Mouse (Mus musculus) hindbrain, embryonic 15.5 days (tissue): ENCODE measurements around the gene Ubqln4. TPM values are rescaled to one million over a fixed set of nuclear protein-coding genes. Genes with fewer than 3 reads are reported as not detected.

Experiments used
- ATAC-seq: fragments of 200-750 bp; cut with Nextera tagmentation; 2 replicates; pipeline ENCODE4 v1.8.0; 2017; ENCODE audit warnings: low read depth, moderate number of reproducible peaks, moderate TSS enrichment; ENCODE audit not compliant: low FRiP score
- H3K27ac ChIP-seq: fragments of 300-500 bp; sonication (generic); replicated peaks from 2 replicates; pipeline ENCODE4 v1.5.1; 2015; ENCODE audit warnings: mild to moderate bottlenecking, inconsistent platforms
- H3K27me3 ChIP-seq: fragments of 300-500 bp; sonication (generic); 2 replicates; pipeline ENCODE4 v1.6.1; 2015; ENCODE audit warnings: control low read depth, inconsistent platforms
- H3K36me3 ChIP-seq: fragments of 300-500 bp; sonication (generic); 2 replicates; pipeline ENCODE4 v1.6.1; 2015; ENCODE audit warnings: control low read depth, inconsistent platforms
- H3K4me1 ChIP-seq: fragments of 300-500 bp; sonication (generic); replicated peaks from 2 replicates; pipeline ENCODE4 v1.6.1; 2015; ENCODE audit warnings: control low read depth, inconsistent platforms
- H3K4me2 ChIP-seq: fragments of 300-500 bp; sonication (generic); 2 replicates; pipeline ENCODE4 v1.6.1; 2015; ENCODE audit warnings: moderate library complexity, mild to moderate bottlenecking, inconsistent platforms
- H3K4me3 ChIP-seq: fragments of 300-500 bp; sonication (generic); 2 replicates; pipeline ENCODE4 v1.5.1; 2015; ENCODE audit warnings: mild to moderate bottlenecking, inconsistent platforms
- H3K9ac ChIP-seq: fragments of 300-500 bp; sonication (generic); 2 replicates; pipeline ENCODE4 v1.6.1; 2015; ENCODE audit warnings: inconsistent platforms
- H3K9me3 ChIP-seq: fragments of 300-500 bp; sonication (generic); 2 replicates; pipeline ENCODE4 v1.6.1; 2016; ENCODE audit warnings: control low read depth, inconsistent platforms
- WGBS: fragments of 180-500 bp; shearing (Covaris S2); methylation state at CpG from one replicate; pipeline ENCODE4 v1.1.7; 2015; 5-methylcytosine and 5-hydroxymethylcytosine counted together
- polyA plus RNA-seq: library from polyadenylated mRNA; unstranded; fragments of >200 nt; fragmentation: Nextera tagmentation; extraction: Ambion mirVana; gene quantifications from 2 replicates; pipeline ENCODE4 v1.2.1, GENCODE M21; 2015

The Ubqln4 gene
- polyA plus RNA-seq, 1 experiment from 2014 or later, result 47.7 TPM

DNA sequence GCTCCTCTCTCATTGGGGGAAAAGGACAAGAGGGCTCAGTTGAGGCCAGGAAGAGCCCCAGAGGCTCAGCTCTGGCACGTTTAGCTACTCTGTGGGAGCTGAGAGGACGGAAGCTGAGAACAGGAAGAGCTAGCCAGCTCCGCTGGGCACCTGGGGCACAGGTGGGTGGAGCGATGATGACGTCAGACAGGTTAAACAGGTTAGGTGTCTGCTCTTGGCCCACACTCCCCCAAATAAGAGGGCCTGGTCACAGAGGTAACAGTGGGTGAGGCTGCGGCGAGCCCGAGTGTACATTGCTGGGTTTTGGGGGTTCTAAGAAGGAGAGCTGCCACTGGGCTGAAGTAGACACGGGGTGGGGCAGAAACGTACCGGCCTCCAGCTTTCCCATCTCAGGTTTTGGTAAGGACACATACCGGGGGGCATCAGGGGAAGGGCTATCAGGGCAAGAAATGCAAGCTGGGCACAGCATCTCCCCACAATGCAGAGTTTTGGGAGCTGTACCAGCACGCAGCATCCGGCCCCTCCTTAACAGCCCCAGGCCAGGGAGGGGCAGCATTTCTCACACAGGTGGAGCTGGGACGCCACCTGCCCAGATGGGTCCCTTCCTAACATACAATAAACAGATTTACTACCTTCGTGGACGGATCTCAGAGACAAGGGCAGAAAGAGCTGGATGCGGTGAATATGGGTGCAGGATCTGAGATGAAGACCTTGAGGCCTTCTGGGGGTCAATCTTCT, 5.2 kb upstream of the Ubqln4 start, which contains the start of gene Rab25:
Gene Rab25 (minus strand): TSS at position 121 of the 738 bp plus-strand sequence.
- H3K9ac ChIP-seq, result no peak within 1 kb of the TSS
- H3K27ac ChIP-seq, result no peak within 1 kb of the TSS
- H3K4me1 ChIP-seq, result peaks cover 14% of the 10 kb centered on the region
- H3K4me2 ChIP-seq, result no peak within 1 kb of the TSS
- H3K4me3 ChIP-seq, result no peak within 1 kb of the TSS
- no peak for ATAC-seq
- no peaks in the 10 kb centered on the region for H3K36me3 ChIP-seq
- H3K27me3 ChIP-seq, result no peaks in the 10 kb centered on the region
- 54% methylated on average over 18 of the region's 18 CpGs for WGBS
- H3K9me3 ChIP-seq, result no peaks in the 10 kb centered on the region

DNA sequence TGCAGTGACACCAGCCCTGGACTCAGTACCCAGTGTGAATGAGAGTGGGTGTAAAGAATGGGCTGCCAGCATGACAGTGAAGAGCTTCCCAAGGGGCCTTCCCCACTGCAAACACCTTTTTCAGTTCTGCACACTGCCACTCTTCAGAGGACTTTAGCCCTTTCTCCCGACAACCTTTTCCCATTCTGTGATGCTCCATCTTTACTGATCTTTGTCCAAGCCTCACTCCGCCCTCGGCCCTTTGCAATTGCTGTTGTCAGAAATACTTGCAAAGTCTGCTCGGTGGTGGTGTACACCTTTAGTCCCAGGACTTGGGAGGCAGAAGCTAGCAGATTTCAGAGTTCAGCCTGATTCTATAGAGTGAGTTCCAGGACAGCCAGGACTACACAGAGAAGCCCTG, 2.0 kb upstream of the Ubqln4 start:
- 87% methylated on average over 4 of the region's 4 CpGs for WGBS
- peak overlapping the region; percentile 91; the same call in 1 of the 2 replicates for H3K4me3 ChIP-seq
- no peaks in the 10 kb centered on the region for H3K9me3 ChIP-seq
- no peak overlapping the region for H3K27ac ChIP-seq
- ATAC-seq, result no peak
- peak overlapping the region; percentile 80 for H3K4me2 ChIP-seq
- peaks cover 10% of the 10 kb centered on the region for H3K36me3 ChIP-seq
- H3K4me1 ChIP-seq, result peaks cover 29% of the 10 kb centered on the region
- no peaks in the 10 kb centered on the region for H3K27me3 ChIP-seq
- H3K9ac ChIP-seq, result no peak overlapping the region

DNA sequence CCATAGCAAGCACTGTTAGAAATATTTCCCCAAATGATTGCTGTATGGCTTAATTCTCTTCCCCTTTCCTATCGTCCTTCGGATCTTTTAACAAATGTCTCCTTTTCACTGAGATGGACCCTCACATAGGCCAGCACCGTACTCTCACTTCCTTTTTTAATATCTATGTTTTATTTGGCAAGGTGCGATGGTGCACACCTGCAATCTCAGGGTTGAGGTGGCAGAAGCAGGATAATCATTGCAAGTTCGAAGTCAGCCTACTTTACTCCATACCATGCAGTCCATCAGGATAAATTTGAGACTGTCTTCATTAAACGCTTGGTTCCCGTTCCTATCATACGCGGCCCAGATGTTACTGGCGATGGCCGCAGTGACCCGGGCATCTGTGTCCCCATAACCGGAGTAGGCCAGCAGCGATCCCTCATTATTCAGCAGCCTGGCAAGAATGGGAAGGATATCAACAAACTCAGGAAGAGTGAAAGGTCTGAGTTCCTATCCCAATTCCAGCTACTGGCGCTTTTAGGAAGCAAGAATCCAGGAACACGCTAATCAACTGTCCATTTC, 1.4 kb upstream of the Ubqln4 start:
- Histone ChIP-seq H3K4me2 (peak overlapping the region; percentile 80), H3K9me3 (no peaks in the 10 kb centered on the region), H3K4me3 (peak overlapping the region; percentile 91), H3K27me3 (no peaks in the 10 kb centered on the region), H3K36me3 (peaks cover 16% of the 10 kb centered on the region), H3K27ac (peak overlapping the region; percentile 88), H3K4me1 (peaks cover 29% of the 10 kb centered on the region), H3K9ac (peak overlapping the region; percentile 79)
- WGBS, result 28% methylated on average over 16 of the region's 16 CpGs
- no peak for ATAC-seq

DNA sequence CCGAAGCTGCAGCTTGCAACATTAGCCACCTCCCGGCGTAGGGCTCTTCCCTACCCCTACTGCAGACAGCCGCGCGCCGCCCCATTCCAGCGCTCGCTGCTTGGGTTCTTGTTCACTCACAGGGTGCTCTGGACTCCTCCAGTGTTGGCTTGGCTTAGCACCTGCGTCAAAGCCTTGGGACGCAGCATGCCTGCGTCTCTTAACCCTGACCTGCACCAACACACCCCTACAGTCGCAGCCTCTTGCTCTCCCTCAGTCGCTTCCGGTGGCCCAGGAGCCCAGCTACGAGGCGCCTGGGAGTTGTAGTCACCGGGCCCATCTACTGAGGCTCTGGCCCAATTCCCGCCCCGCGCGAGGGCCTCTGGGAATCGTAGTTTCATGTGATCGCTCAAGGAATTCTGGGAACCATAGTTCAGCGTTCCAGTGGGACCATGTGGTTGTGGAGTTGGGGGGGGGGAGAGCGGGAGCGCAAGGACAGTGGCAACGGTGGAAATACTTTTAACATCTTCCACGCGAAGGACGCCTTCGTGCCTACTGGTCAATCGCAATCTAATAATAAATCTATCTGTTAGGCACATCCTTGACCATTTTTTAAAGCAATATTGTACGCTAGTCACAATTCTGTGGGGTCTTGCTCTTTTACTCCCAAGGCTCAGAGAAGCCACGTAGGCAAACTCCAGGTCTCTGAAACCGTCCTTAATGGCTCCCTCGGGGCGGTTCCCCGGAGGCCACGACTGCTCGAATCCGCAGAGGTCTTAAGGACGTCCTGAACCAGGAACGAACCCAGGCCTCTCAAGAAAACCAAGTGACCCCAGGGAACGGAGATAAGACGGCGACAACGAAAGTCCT, 658 bp upstream of the Ubqln4 start, which contains the start of gene Lamtor2:
Gene Lamtor2 (minus strand): TSS at position 399 of the 849 bp plus-strand sequence.
- Histone ChIP-seq H3K4me3 (peak within 1 kb of the TSS; percentile 91), H3K36me3 (peaks cover 23% of the 10 kb centered on the region), H3K27ac (peak within 1 kb of the TSS; percentile 88), H3K4me1 (peaks cover 29% of the 10 kb centered on the region), H3K4me2 (peak within 1 kb of the TSS; percentile 80), H3K9me3 (no peaks in the 10 kb centered on the region), H3K9ac (peak within 1 kb of the TSS; percentile 79), H3K27me3 (no peaks in the 10 kb centered on the region)
- ATAC-seq, result peak; percentile 91
- WGBS, result under 1% methylated on average over 48 of the region's 48 CpGs

DNA sequence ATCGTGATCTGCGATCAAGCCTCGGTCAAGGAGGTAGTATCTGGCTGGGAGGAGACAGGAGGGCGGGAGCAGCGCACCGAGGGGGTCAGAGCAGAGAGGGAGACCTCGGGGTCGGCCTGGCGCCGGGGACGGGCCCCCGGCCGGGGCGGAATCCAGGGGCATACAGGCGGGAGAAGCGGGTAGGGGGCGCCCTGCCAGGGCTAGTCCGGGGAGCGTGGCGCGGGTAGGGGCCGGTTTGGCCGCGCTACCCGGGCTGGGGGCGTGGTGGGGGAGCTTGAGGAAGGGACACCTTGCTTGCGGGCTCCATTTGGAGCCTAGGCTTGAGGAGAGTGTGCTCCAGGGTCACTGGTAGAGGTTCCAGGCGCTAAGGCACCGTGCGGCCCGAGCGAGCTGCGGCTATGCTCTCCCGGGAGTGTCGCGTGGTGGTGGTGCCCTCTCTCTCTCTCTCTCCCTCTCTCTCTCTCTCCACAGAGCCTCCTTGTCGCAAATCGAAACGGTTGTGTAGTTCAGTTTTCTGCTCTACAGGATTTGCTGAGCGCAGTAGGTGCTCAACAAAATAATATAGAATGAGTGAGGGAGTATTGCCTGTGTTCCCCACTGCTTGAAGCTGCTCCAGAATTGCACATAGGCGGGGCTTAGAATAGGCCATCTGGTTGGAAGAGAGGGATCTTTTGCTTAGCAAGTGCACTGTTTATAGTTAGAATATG, 475 bp downstream of the Ubqln4 start:
- Histone ChIP-seq H3K9me3 (no peaks in the 10 kb centered on the region), H3K4me2 (peak overlapping the region; percentile 80), H3K27me3 (no peaks in the 10 kb centered on the region), H3K36me3 (peaks cover 30% of the 10 kb centered on the region), H3K4me1 (peaks cover 29% of the 10 kb centered on the region), H3K27ac (peak overlapping the region; percentile 88), H3K4me3 (peak overlapping the region; percentile 91), H3K9ac (peak overlapping the region; percentile 79)
- peak; percentile 49 for ATAC-seq
- under 1% methylated on average over 40 of the region's 41 CpGs for WGBS

DNA sequence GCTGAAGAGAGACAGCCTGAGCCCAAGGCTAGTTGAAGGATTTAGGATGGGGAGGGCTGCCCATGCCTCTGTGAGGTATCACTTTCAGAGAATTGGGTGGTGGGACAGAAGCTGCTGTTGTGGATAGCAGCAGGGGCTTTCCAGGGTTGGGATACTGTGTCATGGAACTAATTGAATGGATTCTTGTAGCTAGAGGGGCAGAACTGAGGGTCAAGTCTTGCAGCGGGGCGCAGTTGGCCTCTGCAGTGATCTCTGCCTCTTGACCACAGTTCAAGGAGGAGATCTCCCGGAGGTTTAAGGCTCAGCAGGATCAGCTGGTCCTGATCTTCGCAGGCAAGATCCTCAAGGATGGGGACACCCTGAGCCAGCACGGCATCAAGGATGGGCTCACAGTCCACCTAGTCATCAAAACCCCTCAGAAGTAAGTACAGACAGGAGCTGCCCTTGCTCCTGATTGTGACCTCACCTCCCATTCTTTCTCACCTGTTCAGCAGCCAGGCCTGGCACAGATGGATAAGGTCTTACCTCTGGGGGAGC, 1.6 kb downstream of the Ubqln4 start:
- ATAC-seq, result no peak
- Histone ChIP-seq H3K27ac (no peak overlapping the region), H3K36me3 (peaks cover 41% of the 10 kb centered on the region), H3K4me2 (peak overlapping the region; percentile 80), H3K9ac (peak overlapping the region; percentile 4; the same call in 1 of the 2 replicates), H3K9me3 (no peaks in the 10 kb centered on the region), H3K4me1 (peaks cover 29% of the 10 kb centered on the region), H3K27me3 (no peaks in the 10 kb centered on the region), H3K4me3 (peak overlapping the region; percentile 91)
- 89% methylated on average over 5 of the region's 5 CpGs for WGBS

DNA sequence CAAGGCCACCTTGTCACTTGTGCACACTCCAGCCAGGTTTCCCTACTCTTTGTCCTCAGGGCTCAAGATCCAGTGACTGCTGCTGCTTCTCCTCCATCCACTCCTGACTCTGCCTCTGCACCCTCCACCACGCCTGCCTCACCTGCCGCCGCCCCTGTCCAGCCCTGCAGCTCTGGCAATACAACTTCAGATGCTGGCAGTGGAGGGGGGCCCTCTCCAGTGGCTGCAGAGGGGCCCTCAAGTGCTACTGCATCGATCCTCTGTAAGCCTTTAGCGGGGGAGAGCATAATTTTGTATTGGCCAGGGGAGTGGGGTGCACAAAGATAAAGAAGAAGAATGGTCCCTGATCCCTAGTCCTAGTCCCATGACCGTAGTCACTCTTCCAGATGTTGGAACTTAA, 2.2 kb downstream of the Ubqln4 start:
- no peak overlapping the region for H3K4me2 ChIP-seq
- H3K9me3 ChIP-seq, result no peaks in the 10 kb centered on the region
- peaks cover 29% of the 10 kb centered on the region for H3K4me1 ChIP-seq
- H3K36me3 ChIP-seq, result peaks cover 46% of the 10 kb centered on the region
- no peaks in the 10 kb centered on the region for H3K27me3 ChIP-seq
- H3K27ac ChIP-seq, result no peak overlapping the region
- ATAC-seq, result no peak
- 99% methylated on average over 6 of the region's 6 CpGs for WGBS
- H3K4me3 ChIP-seq, result no peak overlapping the region
- peak overlapping the region; percentile 4; the same call in 1 of the 2 replicates for H3K9ac ChIP-seq

DNA sequence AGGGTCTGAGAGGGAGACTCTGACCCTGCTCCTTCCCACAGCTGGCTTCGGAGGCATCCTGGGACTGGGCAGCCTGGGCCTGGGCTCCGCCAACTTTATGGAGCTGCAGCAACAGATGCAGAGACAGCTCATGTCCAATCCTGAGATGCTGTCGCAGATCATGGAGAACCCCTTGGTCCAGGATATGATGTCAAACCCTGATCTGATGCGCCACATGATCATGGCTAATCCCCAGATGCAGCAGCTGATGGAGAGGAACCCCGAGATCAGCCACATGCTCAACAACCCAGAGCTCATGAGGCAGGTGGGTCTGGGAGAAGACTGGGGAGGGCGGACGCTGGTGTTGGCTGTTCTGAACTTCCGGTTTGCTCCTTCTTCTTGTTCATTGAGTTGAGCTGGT, 3.1 kb downstream of the Ubqln4 start:
- Histone ChIP-seq H3K27me3 (no peaks in the 10 kb centered on the region), H3K36me3 (peaks cover 55% of the 10 kb centered on the region)

DNA sequence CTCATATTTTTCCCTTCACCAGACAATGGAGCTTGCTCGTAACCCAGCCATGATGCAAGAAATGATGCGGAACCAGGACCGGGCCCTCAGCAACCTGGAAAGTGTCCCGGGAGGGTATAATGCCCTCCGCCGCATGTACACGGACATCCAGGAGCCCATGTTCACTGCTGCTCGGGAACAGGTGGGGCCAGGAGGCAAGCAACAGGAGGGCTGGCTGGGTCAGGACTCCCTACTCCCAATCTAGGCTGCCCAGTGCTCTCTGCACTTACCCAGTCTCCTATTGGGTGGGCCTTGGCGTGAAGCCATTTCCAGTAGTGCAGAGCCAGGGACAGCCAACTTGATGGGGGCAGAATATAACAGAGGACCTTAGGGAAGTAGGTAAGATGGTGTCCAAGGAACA, 6.0 kb downstream of the Ubqln4 start:
- peaks cover 12% of the 10 kb centered on the region for H3K4me1 ChIP-seq
- H3K4me2 ChIP-seq, result no peak overlapping the region
- H3K27me3 ChIP-seq, result no peaks in the 10 kb centered on the region
- 93% methylated on average over 9 of the region's 9 CpGs for WGBS
- H3K4me3 ChIP-seq, result no peak overlapping the region
- H3K27ac ChIP-seq, result no peak overlapping the region
- H3K9me3 ChIP-seq, result no peaks in the 10 kb centered on the region
- no peak overlapping the region for H3K9ac ChIP-seq
- peaks cover 77% of the 10 kb centered on the region for H3K36me3 ChIP-seq
- no peak for ATAC-seq

More for the DNA sequence above, 3.1 kb downstream of the Ubqln4 start:
- Histone ChIP-seq H3K4me2 (no peak overlapping the region), H3K4me3 (no peak overlapping the region), H3K27ac (no peak overlapping the region), H3K9ac (no peak overlapping the region), H3K4me1 (peaks cover 24% of the 10 kb centered on the region), H3K9me3 (no peaks in the 10 kb centered on the region)
- ATAC-seq, result no peak
- WGBS, result 95% methylated on average over 8 of the region's 8 CpGs

DNA sequence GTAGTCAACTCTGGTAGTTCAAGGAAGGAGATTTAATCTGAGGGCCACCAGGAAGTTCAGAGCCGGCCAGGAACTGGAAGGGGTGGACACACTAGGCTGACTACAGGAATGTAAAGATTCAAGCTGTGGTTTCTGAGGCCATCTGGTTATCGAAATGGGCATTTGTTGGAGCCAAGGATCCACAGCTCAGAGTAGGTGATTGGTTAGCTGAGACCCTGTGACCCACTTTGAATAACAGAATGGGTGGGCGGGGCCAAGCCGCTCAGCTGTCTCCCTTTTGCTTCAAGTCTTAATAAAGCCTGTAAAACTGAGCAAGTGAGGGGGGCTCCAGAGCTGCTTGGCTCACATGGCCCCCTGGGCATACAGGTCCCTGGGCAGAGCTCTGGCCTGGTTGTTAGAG, 8.4 kb downstream of the Ubqln4 start:
- peaks cover 84% of the 10 kb centered on the region for H3K36me3 ChIP-seq
- WGBS, result 51% methylated on average over 4 of the region's 4 CpGs
- no peak overlapping the region for H3K4me3 ChIP-seq
- no peaks in the 10 kb centered on the region for H3K27me3 ChIP-seq
- no peaks in the 10 kb centered on the region for H3K9me3 ChIP-seq
- H3K9ac ChIP-seq, result no peak overlapping the region
- H3K4me1 ChIP-seq, result no peaks in the 10 kb centered on the region
- no peak overlapping the region for H3K4me2 ChIP-seq
- H3K27ac ChIP-seq, result no peak overlapping the region
- no peak for ATAC-seq

DNA sequence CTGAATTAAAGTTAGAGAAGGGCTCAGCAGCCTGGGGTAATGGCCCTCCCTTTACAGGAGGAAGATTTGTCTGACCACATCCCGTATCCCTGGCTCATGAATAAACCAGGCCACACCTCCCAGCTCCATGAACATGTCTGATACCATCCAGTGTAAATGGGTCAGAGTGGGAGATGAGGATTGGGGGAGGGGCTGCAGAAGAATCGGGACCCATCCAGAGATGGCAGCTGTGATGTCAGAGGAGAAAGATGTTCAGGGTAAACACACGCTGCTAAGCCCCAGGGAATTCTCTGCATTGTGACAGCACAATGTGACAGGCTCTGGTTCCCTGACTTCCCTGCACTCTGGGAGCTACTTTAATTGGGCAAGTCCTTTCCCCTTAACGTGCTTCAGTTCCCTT, 9.9 kb downstream of the Ubqln4 start:
- no peak overlapping the region for H3K4me3 ChIP-seq
- H3K27ac ChIP-seq, result no peak overlapping the region
- ATAC-seq, result no peak
- WGBS, result 45% methylated on average over 4 of the region's 4 CpGs
- no peaks in the 10 kb centered on the region for H3K9me3 ChIP-seq
- H3K4me1 ChIP-seq, result no peaks in the 10 kb centered on the region
- H3K4me2 ChIP-seq, result no peak overlapping the region
- no peak overlapping the region for H3K9ac ChIP-seq
- no peaks in the 10 kb centered on the region for H3K27me3 ChIP-seq
- H3K36me3 ChIP-seq, result peaks cover 84% of the 10 kb centered on the region
